In genomic region chr10:71225894-71226293, GRCm38 (mm10) we compare ENCODE assay signal across 9 mouse cellular contexts. TPM values are rescaled to one million over a fixed set of nuclear protein-coding genes. Genes with fewer than 3 reads are reported as not detected.
DNase-seq lines count a peak whose midpoint lies in the region; ATAC-seq and TF ChIP-seq lines count a peak whose summit lies in the region.
"Had no signal": no experiment of that assay in that cellular context is flagged by ENCODE, and none has a peak within 500 bp of the region (broad histone marks: within the 10 kb centered on the region; RNA-seq: fewer than 3 reads in every experiment).

No protein-coding gene starts in this region.

- 34% methylated on average over 7 of the region's 7 CpGs for WGBS in liver, embryonic 14.5 days (ENCODE audit: insufficient replicate concordance)
- 42% methylated on average over 7 of the region's 7 CpGs for WGBS in neural tube, embryonic 14.5 days

- no peaks in the 10 kb centered on the region for H3K27me3 ChIP-seq in liver, embryonic 14.5 days (ENCODE audit: control insufficient read depth, insufficient read depth, low read length)
- H3K27me3 ChIP-seq in neural tube, embryonic 14.5 days (ENCODE audit: control insufficient read depth, insufficient read depth, low read length): no peaks in the 10 kb centered on the region

- peaks cover 36% of the 10 kb centered on the region for H3K36me3 ChIP-seq in liver, embryonic 14.5 days (replicated peaks; ENCODE audit: control insufficient read depth, insufficient read depth, low read depth)
- H3K36me3 ChIP-seq in neural tube, embryonic 14.5 days (ENCODE audit: control insufficient read depth, insufficient read depth, low read length): peaks cover 23% of the 10 kb centered on the region

- no peak overlapping the region for H3K4me2 ChIP-seq in liver, embryonic 14.5 days (ENCODE audit: low read depth)
- H3K4me2 ChIP-seq in neural tube, embryonic 14.5 days (ENCODE audit: low read depth, low read length): no peak overlapping the region

- no peak overlapping the region for H3K27ac ChIP-seq in liver, embryonic 14.5 days
- H3K27ac ChIP-seq in neural tube, embryonic 14.5 days (ENCODE audit: low read depth, low read length): no peak overlapping the region

- DNase-seq in A20 (ENCODE audit: low read depth, low spot score): peak; percentile 67
- peak; percentile 85 to 90 for DNase-seq in cerebellum, postnatal 4 days (ENCODE audit: low spot score in 2 of 2)
- DNase-seq in gastrocnemius, postnatal 14 days: peak; percentile 85
- peak; percentile 83 to 95 for DNase-seq in kidney, postnatal 25 days
- DNase-seq in liver, embryonic 14.5 days (ENCODE audit: low read depth in 3 of 3, low spot score in 3 of 3): no peak
- DNase-seq in testis, postnatal 14 days (ENCODE audit: low spot score): peak; percentile 39

- H3K9me3 ChIP-seq in liver, embryonic 14.5 days (ENCODE audit: control insufficient read depth, low read length): no peaks in the 10 kb centered on the region
- no peaks in the 10 kb centered on the region for H3K9me3 ChIP-seq in neural tube, embryonic 14.5 days (ENCODE audit: control insufficient read depth, low read length)

- peak; percentile 65 for ATAC-seq in activated CD4-positive, CD25-positive, alpha-beta regulatory T cell, adult 4 months
- peak; percentile 50; the same call in 1 of the 2 replicates for ATAC-seq in liver, embryonic 14.5 days (ENCODE audit: insufficient read depth)
- ATAC-seq in neural tube, embryonic 14.5 days (ENCODE audit: low read depth): peak; percentile 77; the same call in 1 of the 2 replicates

- peak; percentile 88 for TF ChIP-seq CTCF in liver, embryonic 14.5 days (IDR thresholded peaks at IDR 0.05; ENCODE audit: low read depth)

- no peak overlapping the region for H3K9ac ChIP-seq in liver, embryonic 14.5 days (replicated peaks)
- no peak overlapping the region for H3K9ac ChIP-seq in neural tube, embryonic 14.5 days (replicated peaks; ENCODE audit: low read depth, low read length)

- H3K4me1 ChIP-seq in liver, embryonic 14.5 days (replicated peaks; ENCODE audit: control insufficient read depth in 2 of 2, insufficient read depth in 2 of 2, low read length in 1 of 2): no peaks in the 10 kb centered on the region
- H3K4me1 ChIP-seq in neural tube, embryonic 14.5 days (ENCODE audit: control insufficient read depth, insufficient read depth, low read length): no peaks in the 10 kb centered on the region

- no peak for TF ChIP-seq EP300 in liver, embryonic 14.5 days (IDR thresholded peaks at IDR 0.05; ENCODE audit: low read depth)

- no peak overlapping the region for H3K4me3 ChIP-seq in liver, embryonic 14.5 days (ENCODE audit: insufficient read depth in 1 of 2, low read depth in 2 of 2, low read length in 2 of 2)
- H3K4me3 ChIP-seq in neural tube, embryonic 14.5 days (ENCODE audit: low read depth, low read length): no peak overlapping the region
- H3K4me3 ChIP-seq: erythroblast, embryonic 14.5 days had no signal

- intact Hi-C loops in gastrocnemius, postnatal 14 days (cut with DNase I; ENCODE audit: low total_unique reads): loop anchor here (10.0 kb wide), 1 partner anchor 661 kb away; no protein-coding TSS in a partner anchor

RNA-seq across cellular contexts. Expression of gene Tfam, which starts 12.2 kb away (rescaled TPM):
- polyA plus RNA-seq in activated CD4-positive, CD25-positive, alpha-beta regulatory T cell, adult 4 months (2017; shearing (Covaris generic)): 10 to 100 TPM; 78.5 to 88.7 TPM
- 10 to 100 TPM; 48.1 to 51.2 TPM for total RNA-seq in gastrocnemius, postnatal 14 days (2021)
- 7.2 and 14.4 TPM in 2 replicates for polyA plus RNA-seq in liver, embryonic 14.5 days (2012; rRNA removed)
- 31.1 and 33.2 TPM in 2 replicates for polyA plus RNA-seq in liver, embryonic 14.5 days (2014; fragmentation: Nextera tagmentation; extraction: Ambion mirVana)
- polyA plus RNA-seq in neural tube, embryonic 14.5 days (2014; fragmentation: Nextera tagmentation; extraction: Ambion mirVana): 45.7 and 48.1 TPM in 2 replicates

RNA-seq across cellular contexts. Expression of gene Ube2d1, which starts 59.2 kb away (rescaled TPM):
- 10 to 100 TPM; 17.8 to 19.7 TPM for polyA plus RNA-seq in activated CD4-positive, CD25-positive, alpha-beta regulatory T cell, adult 4 months (2017; shearing (Covaris generic))
- 100 to 1,000 TPM; 150 to 153 TPM for total RNA-seq in gastrocnemius, postnatal 14 days (2021)
- polyA plus RNA-seq in liver, embryonic 14.5 days (2012; rRNA removed): 6.9 and 7.3 TPM in 2 replicates
- polyA plus RNA-seq in liver, embryonic 14.5 days (2014; fragmentation: Nextera tagmentation; extraction: Ambion mirVana): 6.8 and 7.0 TPM in 2 replicates
- polyA plus RNA-seq in neural tube, embryonic 14.5 days (2014; fragmentation: Nextera tagmentation; extraction: Ambion mirVana): 218 and 220 TPM in 2 replicates
- polyA plus RNA-seq: erythroblast, embryonic 14.5 days had no signal

Comparison
In these comparisons a context has a peak if more than half of its experiments do, and no peak if none do; other contexts are left out.
1. DNase-seq: peak in A20 (single experiment), cerebellum, postnatal 4 days (2 of 2), gastrocnemius, postnatal 14 days (single experiment), kidney, postnatal 25 days (2 of 2) and testis, postnatal 14 days (single experiment); none in liver, embryonic 14.5 days (0 of 3).
2. RNA of gene Ube2d1, which starts 59.2 kb away (polyA plus RNA-seq): 218 to 220 TPM in neural tube, embryonic 14.5 days; 17.8 to 19.7 TPM in activated CD4-positive, CD25-positive, alpha-beta regulatory T cell, adult 4 months and 6.8 to 7.3 TPM in liver, embryonic 14.5 days; every median in the first group is over 10 times any median in the second.
3. Peak in every context shown above with its lines, with median percentiles within 50 percentile points of each other: ATAC-seq.